Mouse (Mus musculus) neural tube, embryonic 11.5 days (tissue): Measurements from ENCODE around the gene Dgkh. TPM values are rescaled to one million over a fixed set of nuclear protein-coding genes. Genes with fewer than 3 reads are reported as not detected.
A peak's percentile ranks its signal among the peaks of the same experiment; 100 is the strongest.
"Not testable (repeated sequence)": the region's sequence is repeated elsewhere in the genome, so short reads cannot be mapped to it uniquely, and the experiment has no call there.

Experiments used
- ATAC-seq: fragments of 200-750 bp; cut with Nextera tagmentation; 2 replicates; pipeline ENCODE4 v1.8.0; 2017; ENCODE audit warnings: moderate number of reproducible peaks, mild to moderate bottlenecking, moderate TSS enrichment, moderate library complexity; ENCODE audit not compliant: insufficient read depth, low FRiP score, low TSS enrichment
- DNase-seq: peaks from one replicate; pipeline ENCODE4 v3.0.0-alpha.2; 2015; ENCODE audit warnings: low spot score
- H3K27ac ChIP-seq: fragments of 300-500 bp; sonication (generic); 2 replicates; pipeline ENCODE4 v1.5.1; 2014; ENCODE audit warnings: low read depth, mild to moderate bottlenecking, low read length
- H3K27me3 ChIP-seq: fragments of 300-500 bp; sonication (generic); 2 replicates; pipeline ENCODE4 v1.6.1; 2014; ENCODE audit warnings: mild to moderate bottlenecking, low read length, mixed read lengths; ENCODE audit not compliant: control insufficient read depth, insufficient read depth
- H3K36me3 ChIP-seq: fragments of 300-500 bp; sonication (generic); 2 replicates; pipeline ENCODE4 v1.6.1; 2014; ENCODE audit warnings: mild to moderate bottlenecking, low read length, moderate library complexity, mixed read lengths; ENCODE audit not compliant: control insufficient read depth, insufficient read depth
- H3K4me1 ChIP-seq: fragments of 300-500 bp; sonication (generic); 2 replicates; pipeline ENCODE4 v1.6.1; 2014; ENCODE audit warnings: low read length, mixed read lengths; ENCODE audit not compliant: control insufficient read depth, insufficient read depth
- H3K4me2 ChIP-seq: fragments of 300-500 bp; sonication (generic); 2 replicates; pipeline ENCODE4 v1.6.1; 2014; ENCODE audit warnings: low read depth, mild to moderate bottlenecking, moderate library complexity
- H3K4me3 ChIP-seq: fragments of 300-500 bp; sonication (generic); 2 replicates; pipeline ENCODE4 v1.5.1; 2014; ENCODE audit warnings: low read depth, low read length
- H3K9ac ChIP-seq: fragments of 300-500 bp; sonication (generic); 2 replicates; pipeline ENCODE4 v1.6.1; 2014; ENCODE audit warnings: mild to moderate bottlenecking, low read length
- H3K9me3 ChIP-seq: fragments of 300-500 bp; sonication (generic); 2 replicates; pipeline ENCODE4 v1.6.1; 2016; ENCODE audit warnings: low read length; ENCODE audit not compliant: control insufficient read depth
- WGBS: fragments of 180-500 bp; shearing (Covaris S2); extraction: QIAGEN DNeasy Blood & Tissue Kit; methylation state at CpG from one replicate; pipeline ENCODE4 v1.1.7; 2014; 5-methylcytosine and 5-hydroxymethylcytosine counted together
- polyA plus RNA-seq: library from polyadenylated mRNA; unstranded; fragments of >200 nt; fragmentation: Nextera tagmentation; extraction: Ambion mirVana; gene quantifications from 2 replicates; pipeline ENCODE4 v1.2.1, GENCODE M21; 2014

Dgkh gene
- polyA plus RNA-seq, 1 experiment from 2014 or later: 8.2 TPM

- H3K4me2 ChIP-seq: peak overlapping the region; percentile 96
- peaks cover 2% of the 10 kb centered on the region; the same call in 1 of the 2 replicates for H3K4me1 ChIP-seq
- no peaks in the 10 kb centered on the region for H3K9me3 ChIP-seq
- H3K36me3 ChIP-seq: no peaks in the 10 kb centered on the region
- WGBS: 12% methylated on average over 13 of the region's 13 CpGs
- peak overlapping the region; percentile 55; the same call in 1 of the 2 replicates for H3K4me3 ChIP-seq
- no peak overlapping the region for H3K27ac ChIP-seq
- H3K27me3 ChIP-seq: no peaks in the 10 kb centered on the region
- no peak overlapping the region for H3K9ac ChIP-seq
- ATAC-seq (no peak), DNase-seq (no peak)
Observed at GRCm38 (mm10) chr14:78725976-78726375, 6.6 kb downstream of the Dgkh start.

GRCm38 (mm10) chr14:78725307-78725956 lies 7.1 kb downstream of the Dgkh start:
- Histone ChIP-seq H3K27me3 (no peaks in the 10 kb centered on the region), H3K9me3 (no peaks in the 10 kb centered on the region), H3K9ac (peak overlapping the region; percentile 62), H3K4me1 (peaks cover 2% of the 10 kb centered on the region; the same call in 1 of the 2 replicates), H3K4me3 (peak overlapping the region; percentile 55), H3K4me2 (peak overlapping the region; percentile 96), H3K36me3 (no peaks in the 10 kb centered on the region), H3K27ac (no peak overlapping the region)
- WGBS: 2% methylated on average over 26 of the region's 26 CpGs
- DNase-seq (peak; percentile 26), ATAC-seq (peak; percentile 55)

GRCm38 (mm10) chr14:78724414-78725306 lies 7.9 kb downstream of the Dgkh start:
- H3K9me3 ChIP-seq: no peaks in the 10 kb centered on the region
- ATAC-seq (peak; percentile 67), DNase-seq (peak; percentile 74)
- under 1% methylated on average over 52 of the region's 52 CpGs for WGBS
- H3K27ac ChIP-seq: no peak overlapping the region
- peak overlapping the region; percentile 96 for H3K4me2 ChIP-seq
- H3K4me1 ChIP-seq: peaks cover 2% of the 10 kb centered on the region; the same call in 1 of the 2 replicates
- H3K36me3 ChIP-seq: no peaks in the 10 kb centered on the region
- H3K27me3 ChIP-seq: no peaks in the 10 kb centered on the region
- H3K9ac ChIP-seq: peak overlapping the region; percentile 62
- H3K4me3 ChIP-seq: peak overlapping the region; percentile 55

DNA sequence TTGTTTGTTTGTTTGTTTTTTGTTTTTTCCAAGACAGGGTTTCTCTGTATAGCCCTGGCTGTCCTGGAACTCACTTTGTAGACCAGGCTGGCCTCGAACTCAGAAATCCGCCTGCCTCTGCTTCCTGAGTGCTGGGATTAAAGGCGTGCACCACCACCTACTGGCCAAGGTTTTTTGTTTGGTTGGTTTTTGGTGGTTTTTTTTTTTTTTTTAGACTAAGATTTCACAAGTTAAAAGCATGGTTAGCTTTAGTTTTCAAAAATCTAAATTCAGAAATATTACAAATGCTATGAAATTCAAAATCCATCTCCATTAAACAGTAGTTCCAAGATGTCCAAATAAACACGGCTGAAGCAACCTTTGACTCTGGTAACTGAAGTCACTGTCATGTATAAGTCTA lies 8.9 kb downstream of the Dgkh start:
- H3K36me3 ChIP-seq, H3K4me2 ChIP-seq, H3K9me3 ChIP-seq, H3K27ac ChIP-seq, H3K9ac ChIP-seq, ATAC-seq, H3K27me3 ChIP-seq, DNase-seq, H3K4me3 ChIP-seq, H3K4me1 ChIP-seq: not testable (repeated sequence)
- 93% methylated on average over 4 of the region's 4 CpGs for WGBS

DNA sequence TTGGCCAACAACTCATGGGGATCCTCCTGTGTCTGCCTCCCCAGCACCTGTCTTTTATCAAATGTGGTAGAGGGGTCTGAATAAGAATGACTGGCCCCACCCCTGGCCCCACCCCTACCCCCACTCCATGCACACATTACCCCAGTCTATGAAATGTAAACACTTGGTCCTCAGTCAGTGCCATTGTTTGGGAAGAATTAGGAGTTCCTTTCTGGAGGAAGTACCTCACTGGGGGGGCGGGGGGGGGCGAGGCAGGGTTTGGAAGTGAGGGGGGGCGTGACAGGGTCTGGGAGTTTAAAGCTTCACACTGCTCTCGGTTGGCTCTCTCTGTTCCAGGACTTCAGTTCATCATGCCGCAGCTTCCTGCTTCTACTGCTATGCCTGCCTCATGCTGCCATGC lies 10.5 kb downstream of the Dgkh start:
- Histone ChIP-seq H3K27me3 (no peaks in the 10 kb centered on the region), H3K4me1 (peaks cover 2% of the 10 kb centered on the region; the same call in 1 of the 2 replicates), H3K27ac (no peak overlapping the region), H3K9ac (no peak overlapping the region), H3K4me3 (no peak overlapping the region), H3K36me3 (no peaks in the 10 kb centered on the region), H3K9me3 (no peaks in the 10 kb centered on the region), H3K4me2 (no peak overlapping the region)
- DNase-seq: no peak
- no peak for ATAC-seq
- WGBS: 67% methylated on average over 5 of the region's 5 CpGs

GRCm38 (mm10) chr14:78716035-78716434 lies 16.5 kb downstream of the Dgkh start:
- Histone ChIP-seq H3K4me2 (no peak overlapping the region), H3K4me3 (no peak overlapping the region), H3K36me3 (no peaks in the 10 kb centered on the region), H3K27me3 (no peaks in the 10 kb centered on the region), H3K27ac (no peak overlapping the region), H3K9me3 (no peaks in the 10 kb centered on the region), H3K4me1 (no peaks in the 10 kb centered on the region), H3K9ac (no peak overlapping the region)
- 94% methylated on average over 7 of the region's 7 CpGs for WGBS
- DNase-seq (no peak), ATAC-seq (no peak)

- no peaks in the 10 kb centered on the region for H3K4me1 ChIP-seq
- WGBS: 65% methylated on average over 20 of the region's 20 CpGs
- DNase-seq: no peak
- H3K9me3 ChIP-seq: no peaks in the 10 kb centered on the region
- no peak overlapping the region for H3K4me2 ChIP-seq
- no peaks in the 10 kb centered on the region for H3K27me3 ChIP-seq
- H3K36me3 ChIP-seq: no peaks in the 10 kb centered on the region
- H3K27ac ChIP-seq: no peak overlapping the region
- no peak overlapping the region for H3K4me3 ChIP-seq
- no peak overlapping the region for H3K9ac ChIP-seq
- ATAC-seq: no peak
Observed at GRCm38 (mm10) chr14:78712565-78713148, 19.9 kb downstream of the Dgkh start.

DNA sequence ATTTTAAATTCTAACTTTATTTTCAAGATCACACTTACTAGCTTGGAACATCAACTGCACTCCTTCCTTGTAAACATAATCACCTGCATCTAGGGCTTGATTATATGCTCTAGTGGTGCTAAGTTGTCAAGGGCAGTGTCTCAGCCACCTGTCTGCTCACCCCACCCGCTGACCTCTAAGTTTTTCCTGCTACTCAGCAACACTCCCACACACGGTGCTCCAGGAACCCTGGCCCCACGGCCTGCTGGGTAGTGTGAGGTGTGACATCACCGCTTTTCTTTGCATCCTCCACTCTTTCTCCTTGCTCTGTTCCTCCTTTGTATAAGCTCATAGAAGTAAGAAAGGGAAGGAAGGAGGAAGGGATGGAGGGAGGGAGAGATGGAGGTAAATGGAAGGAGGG lies 21.9 kb downstream of the Dgkh start:
- ATAC-seq: no peak
- H3K36me3 ChIP-seq: no peaks in the 10 kb centered on the region
- H3K4me2 ChIP-seq: no peak overlapping the region
- WGBS: 80% methylated on average over 4 of the region's 4 CpGs
- H3K4me3 ChIP-seq: no peak overlapping the region
- H3K4me1 ChIP-seq: no peaks in the 10 kb centered on the region
- H3K27ac ChIP-seq: no peak overlapping the region
- no peaks in the 10 kb centered on the region for H3K9me3 ChIP-seq
- no peaks in the 10 kb centered on the region for H3K27me3 ChIP-seq
- no peak for DNase-seq
- no peak overlapping the region for H3K9ac ChIP-seq
